Mouse (Mus musculus): Measurements from ENCODE around the gene Pcnx3. TPM values are rescaled to one million over a fixed set of nuclear protein-coding genes. Genes with fewer than 3 reads are reported as not detected.

The Pcnx3 gene
- polyA plus RNA-seq, 1 experiment from 2014 or later: 34.5 TPM

DNA sequence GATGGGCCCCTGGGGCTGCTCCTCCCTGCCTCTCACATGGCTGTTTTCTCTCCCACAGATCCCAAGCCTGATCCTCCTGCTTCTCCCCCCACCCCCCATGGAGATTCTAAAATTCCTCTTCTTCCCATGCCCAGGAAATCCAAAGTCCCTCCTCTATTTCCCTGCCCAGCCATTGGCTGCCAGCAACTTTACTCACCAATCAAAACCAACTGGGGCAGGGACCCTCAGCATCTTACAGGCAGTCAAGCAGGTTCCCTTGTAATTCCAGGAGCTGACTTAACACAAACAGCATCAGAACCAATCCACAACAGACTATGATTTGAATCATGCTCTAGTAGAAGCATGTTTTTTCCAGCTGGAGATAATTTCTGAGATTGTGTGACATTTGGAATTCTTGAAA lies 58.8 kb downstream of the Pcnx3 start:
- Histone ChIP-seq H3K9me3 (ENCODE audit: control insufficient read depth, low read length) (no peaks in the 10 kb centered on the region), H3K4me2 (ENCODE audit: low read depth, low read length) (no peak overlapping the region), H3K4me3 (ENCODE audit: low read depth, low read length) (no peak overlapping the region), H3K4me1 (ENCODE audit: control insufficient read depth, insufficient read depth, low read length) (no peaks in the 10 kb centered on the region), H3K9ac (replicated peaks; ENCODE audit: low read depth, low read length) (no peak overlapping the region), H3K27ac (ENCODE audit: low read depth, low read length) (no peak overlapping the region), H3K27me3 (ENCODE audit: control insufficient read depth, insufficient read depth, low read length) (no peaks in the 10 kb centered on the region), H3K36me3 (ENCODE audit: control insufficient read depth, insufficient read depth, low read length) (no peaks in the 10 kb centered on the region)
- no peak for ATAC-seq (ENCODE audit: low read depth)

DNA sequence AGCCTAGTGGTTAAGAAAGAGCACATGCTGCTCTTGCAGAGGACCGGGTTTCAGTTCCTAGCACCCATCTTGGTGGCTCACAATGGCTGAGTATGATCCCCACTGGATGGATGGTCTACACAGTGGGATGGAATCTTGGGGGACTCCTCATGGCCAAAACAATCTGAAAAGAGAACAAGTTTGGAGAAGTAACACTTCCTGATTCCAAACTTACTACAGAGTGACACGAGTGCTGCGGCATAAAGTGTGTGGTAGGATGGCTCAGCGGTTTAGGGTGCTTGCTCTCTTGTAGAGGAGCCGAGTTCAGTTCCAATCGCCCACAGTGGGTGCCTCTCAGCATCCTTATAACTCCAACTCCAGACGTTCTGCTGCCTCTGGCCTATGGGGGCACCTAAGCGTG lies 63.4 kb downstream of the Pcnx3 start:
- Histone ChIP-seq H3K4me3 (ENCODE audit: low read depth, low read length) (no peak overlapping the region), H3K9ac (replicated peaks; ENCODE audit: low read depth, low read length) (no peak overlapping the region), H3K36me3 (ENCODE audit: control insufficient read depth, insufficient read depth, low read length) (no peaks in the 10 kb centered on the region), H3K4me1 (ENCODE audit: control insufficient read depth, insufficient read depth, low read length) (no peaks in the 10 kb centered on the region), H3K27ac (ENCODE audit: low read depth, low read length) (no peak overlapping the region), H3K27me3 (ENCODE audit: control insufficient read depth, insufficient read depth, low read length) (no peaks in the 10 kb centered on the region), H3K9me3 (ENCODE audit: control insufficient read depth, low read length) (no peaks in the 10 kb centered on the region), H3K4me2 (ENCODE audit: low read depth, low read length) (no peak overlapping the region)
- 82% methylated on average over 8 of the region's 8 CpGs for WGBS
- no peak for ATAC-seq (ENCODE audit: low read depth)

DNA sequence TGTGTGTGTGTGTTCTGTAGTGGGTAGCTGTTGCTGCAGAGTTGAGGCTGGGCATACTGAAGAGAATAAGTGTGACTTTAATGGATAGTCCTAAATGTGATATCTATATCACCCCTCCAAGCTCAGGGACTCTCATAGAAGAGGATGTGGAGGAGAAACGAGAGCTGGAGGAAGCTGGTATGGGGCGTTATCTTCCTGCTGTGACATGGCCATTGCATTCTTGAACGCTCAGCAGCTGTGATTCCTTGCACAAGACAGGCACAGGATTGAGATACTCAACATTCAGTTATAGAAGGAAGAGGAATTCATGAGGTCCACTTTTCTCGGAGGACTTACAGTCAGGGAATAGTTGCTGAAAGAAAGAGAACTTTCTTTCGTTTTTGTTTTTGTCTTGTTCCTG lies 66.8 kb downstream of the Pcnx3 start:
- Histone ChIP-seq H3K4me1 (ENCODE audit: control insufficient read depth, insufficient read depth, low read length) (no peaks in the 10 kb centered on the region), H3K9ac (replicated peaks; ENCODE audit: low read depth, low read length) (no peak overlapping the region), H3K4me3 (ENCODE audit: low read depth, low read length) (no peak overlapping the region), H3K36me3 (ENCODE audit: control insufficient read depth, insufficient read depth, low read length) (no peaks in the 10 kb centered on the region), H3K27ac (ENCODE audit: low read depth, low read length) (no peak overlapping the region), H3K9me3 (ENCODE audit: control insufficient read depth, low read length) (no peaks in the 10 kb centered on the region), H3K27me3 (ENCODE audit: control insufficient read depth, insufficient read depth, low read length) (no peaks in the 10 kb centered on the region), H3K4me2 (ENCODE audit: low read depth, low read length) (no peak overlapping the region)
- ATAC-seq (ENCODE audit: low read depth): no peak
- WGBS: 85% methylated on average over 5 of the region's 5 CpGs

DNA sequence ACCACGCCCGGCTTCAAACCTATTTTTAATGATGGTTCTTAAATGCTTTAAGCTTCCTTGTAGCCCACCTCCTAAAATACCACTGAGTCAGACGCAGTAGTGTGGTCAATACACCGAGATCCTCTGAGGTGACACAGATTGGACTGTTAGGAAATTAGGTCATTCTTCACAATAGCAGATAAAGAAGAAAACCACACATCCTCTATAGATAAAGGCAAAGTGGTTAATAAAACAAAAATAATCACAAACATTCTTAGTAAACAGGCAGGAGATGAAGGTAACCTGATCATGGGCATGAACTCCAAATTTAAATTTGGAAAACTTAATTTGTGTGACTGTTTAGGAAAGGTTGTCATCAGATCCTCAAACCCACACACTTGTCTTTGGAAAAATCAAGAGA lies 68.7 kb downstream of the Pcnx3 start:
- ATAC-seq (ENCODE audit: low read depth): no peak
- Histone ChIP-seq H3K4me1 (ENCODE audit: control insufficient read depth, insufficient read depth, low read length) (no peaks in the 10 kb centered on the region), H3K9ac (replicated peaks; ENCODE audit: low read depth, low read length) (no peak overlapping the region), H3K27ac (ENCODE audit: low read depth, low read length) (no peak overlapping the region), H3K27me3 (ENCODE audit: control insufficient read depth, insufficient read depth, low read length) (no peaks in the 10 kb centered on the region), H3K9me3 (ENCODE audit: control insufficient read depth, low read length) (no peaks in the 10 kb centered on the region), H3K4me2 (ENCODE audit: low read depth, low read length) (no peak overlapping the region), H3K4me3 (ENCODE audit: low read depth, low read length) (no peak overlapping the region), H3K36me3 (ENCODE audit: control insufficient read depth, insufficient read depth, low read length) (no peaks in the 10 kb centered on the region)
- WGBS: 82% methylated on average over 4 of the region's 4 CpGs

DNA sequence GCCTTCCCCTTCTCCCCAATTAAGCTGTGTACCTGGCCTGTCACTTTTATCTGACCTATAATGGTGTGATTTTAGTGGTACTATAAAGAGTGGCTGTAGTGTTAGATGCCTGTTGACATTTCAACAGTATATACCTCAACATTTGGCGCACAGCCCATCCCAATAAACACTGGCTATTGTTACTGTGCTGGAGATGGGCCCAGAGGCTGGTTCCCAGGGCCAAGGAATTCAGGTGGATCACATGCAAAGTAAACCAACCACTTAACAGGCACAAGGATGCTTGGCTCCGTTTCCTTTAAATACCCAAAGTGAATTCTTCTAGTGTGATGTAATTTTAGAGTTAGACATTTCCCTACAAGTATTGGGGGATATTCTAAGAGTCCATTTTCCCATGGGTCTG lies 73.8 kb downstream of the Pcnx3 start:
- WGBS: 70% methylated on average over 2 of the region's 2 CpGs
- Histone ChIP-seq H3K27me3 (ENCODE audit: control insufficient read depth, insufficient read depth, low read length) (no peaks in the 10 kb centered on the region), H3K9me3 (ENCODE audit: control insufficient read depth, low read length) (no peaks in the 10 kb centered on the region), H3K9ac (replicated peaks; ENCODE audit: low read depth, low read length) (no peak overlapping the region), H3K4me2 (ENCODE audit: low read depth, low read length) (no peak overlapping the region), H3K27ac (ENCODE audit: low read depth, low read length) (no peak overlapping the region), H3K4me1 (ENCODE audit: control insufficient read depth, insufficient read depth, low read length) (peaks cover 7% of the 10 kb centered on the region), H3K4me3 (ENCODE audit: low read depth, low read length) (no peak overlapping the region), H3K36me3 (ENCODE audit: control insufficient read depth, insufficient read depth, low read length) (no peaks in the 10 kb centered on the region)
- ATAC-seq (ENCODE audit: low read depth): no peak

Small RNA genes within 50 kb of the gene (microRNA-seq; reads per million reads assigned to microRNA genes)
- gene Mir6987: 1.1 reads per million

Other genes with a start within 250 kb of the Pcnx3 start
- not detected in 2 replicates for gene Fosl1, start 241.4 kb downstream of the Pcnx3 start, polyA plus RNA-seq (2014; fragmentation: Nextera tagmentation; extraction: Ambion mirVana)
- gene Ccdc85b, start 231.0 kb downstream of the Pcnx3 start, polyA plus RNA-seq (2014; fragmentation: Nextera tagmentation; extraction: Ambion mirVana): 8.0 and 11.0 TPM in 2 replicates
- 169 and 179 TPM in 2 replicates for gene Fibp, start 228.3 kb downstream of the Pcnx3 start, polyA plus RNA-seq (2014; fragmentation: Nextera tagmentation; extraction: Ambion mirVana)
- 4.2 and 4.4 TPM in 2 replicates for gene Ctsw, start 220.4 kb downstream of the Pcnx3 start, polyA plus RNA-seq (2014; fragmentation: Nextera tagmentation; extraction: Ambion mirVana)
- 30.4 and 45.1 TPM in 2 replicates for gene Efemp2, start 215.0 kb downstream of the Pcnx3 start, polyA plus RNA-seq (2014; fragmentation: Nextera tagmentation; extraction: Ambion mirVana)
- 43.6 and 45.3 TPM in 2 replicates for gene Mus81, start 200.5 kb downstream of the Pcnx3 start, polyA plus RNA-seq (2014; fragmentation: Nextera tagmentation; extraction: Ambion mirVana)
- gene Cfl1, start 198.5 kb downstream of the Pcnx3 start, polyA plus RNA-seq (2014; fragmentation: Nextera tagmentation; extraction: Ambion mirVana): 3,473 and 3,739 TPM in 2 replicates
- gene 1700020D05Rik, start 185.1 kb downstream of the Pcnx3 start, polyA plus RNA-seq (2014; fragmentation: Nextera tagmentation; extraction: Ambion mirVana): 0.71 and 0.75 TPM in 2 replicates
- 95.2 and 107 TPM in 2 replicates for gene Snx32, start 178.4 kb downstream of the Pcnx3 start, polyA plus RNA-seq (2014; fragmentation: Nextera tagmentation; extraction: Ambion mirVana)
- gene Ovol1, start 128.3 kb downstream of the Pcnx3 start, polyA plus RNA-seq (2014; fragmentation: Nextera tagmentation; extraction: Ambion mirVana): 0.14 TPM in 1 of 2 replicates, not detected in the other
- 2.6 and 3.7 TPM in 2 replicates for gene Ap5b1, start 120.9 kb downstream of the Pcnx3 start, polyA plus RNA-seq (2014; fragmentation: Nextera tagmentation; extraction: Ambion mirVana)
- 49.8 and 51.7 TPM in 2 replicates for gene Rnaseh2c, start 87.0 kb downstream of the Pcnx3 start, polyA plus RNA-seq (2014; fragmentation: Nextera tagmentation; extraction: Ambion mirVana)
- 45.6 and 47.3 TPM in 2 replicates for gene Kat5, start 78.7 kb downstream of the Pcnx3 start, polyA plus RNA-seq (2014; fragmentation: Nextera tagmentation; extraction: Ambion mirVana)
- 26.9 and 31.0 TPM in 2 replicates for gene Rela, start 51.4 kb downstream of the Pcnx3 start, polyA plus RNA-seq (2014; fragmentation: Nextera tagmentation; extraction: Ambion mirVana)
- gene Sipa1, start 25.2 kb downstream of the Pcnx3 start, polyA plus RNA-seq (2014; fragmentation: Nextera tagmentation; extraction: Ambion mirVana): 7.7 and 12.6 TPM in 2 replicates
- gene Map3k11, start 166 bp downstream of the Pcnx3 start, polyA plus RNA-seq (2014; fragmentation: Nextera tagmentation; extraction: Ambion mirVana): 6.8 and 11.1 TPM in 2 replicates
- not detected in 2 replicates for gene Kcnk7, start 15.5 kb upstream of the Pcnx3 start, polyA plus RNA-seq (2014; fragmentation: Nextera tagmentation; extraction: Ambion mirVana)
- gene Ehbp1l1, start 37.4 kb upstream of the Pcnx3 start, polyA plus RNA-seq (2014; fragmentation: Nextera tagmentation; extraction: Ambion mirVana): 7.8 and 8.9 TPM in 2 replicates
- gene Fam89b, start 40.7 kb upstream of the Pcnx3 start, polyA plus RNA-seq (2014; fragmentation: Nextera tagmentation; extraction: Ambion mirVana): 145 and 152 TPM in 2 replicates
- 14.0 and 25.7 TPM in 2 replicates for gene Ltbp3, start 52.0 kb upstream of the Pcnx3 start, polyA plus RNA-seq (2014; fragmentation: Nextera tagmentation; extraction: Ambion mirVana)
- gene Scyl1, start 82.5 kb upstream of the Pcnx3 start, polyA plus RNA-seq (2014; fragmentation: Nextera tagmentation; extraction: Ambion mirVana): 78.5 and 78.6 TPM in 2 replicates
- gene Frmd8, start 186.4 kb upstream of the Pcnx3 start, polyA plus RNA-seq (2014; fragmentation: Nextera tagmentation; extraction: Ambion mirVana): 9.4 and 12.7 TPM in 2 replicates
- 0.59 and 1.3 TPM in 2 replicates for gene Slc25a45, start 188.9 kb upstream of the Pcnx3 start, polyA plus RNA-seq (2014; fragmentation: Nextera tagmentation; extraction: Ambion mirVana)
- 11.4 and 12.8 TPM in 2 replicates for gene Tigd3, start 205.2 kb upstream of the Pcnx3 start, polyA plus RNA-seq (2014; fragmentation: Nextera tagmentation; extraction: Ambion mirVana)
- 85.3 and 102 TPM in 2 replicates for gene Dpf2, start 224.1 kb upstream of the Pcnx3 start, polyA plus RNA-seq (2014; fragmentation: Nextera tagmentation; extraction: Ambion mirVana)
- gene Cdc42ep2, start 235.9 kb upstream of the Pcnx3 start, polyA plus RNA-seq (2014; fragmentation: Nextera tagmentation; extraction: Ambion mirVana): 16.7 and 17.4 TPM in 2 replicates